Mouse (Mus musculus) limb, embryonic 15.5 days (tissue): Measurements from ENCODE around the gene Kif14. TPM values are rescaled to one million over a fixed set of nuclear protein-coding genes. Genes with fewer than 3 reads are reported as not detected.

Experiments
- ATAC-seq: fragments of 200-750 bp; cut with Nextera tagmentation; 2 replicates; pipeline ENCODE4 v1.8.0; 2017; ENCODE audit warnings: low read depth, moderate TSS enrichment; ENCODE audit not compliant: insufficient number of reproducible peaks, low FRiP score, low TSS enrichment
- H3K27ac ChIP-seq: fragments of 300-500 bp; sonication (generic); 2 replicates; pipeline ENCODE4 v1.5.1; 2015; ENCODE audit warnings: moderate library complexity, mild to moderate bottlenecking, inconsistent platforms
- H3K27me3 ChIP-seq: fragments of 300-500 bp; sonication (generic); 2 replicates; pipeline ENCODE4 v1.6.1; 2015; ENCODE audit warnings: inconsistent platforms
- H3K36me3 ChIP-seq: fragments of 300-500 bp; sonication (generic); 2 replicates; pipeline ENCODE4 v1.6.1; 2015; ENCODE audit warnings: inconsistent platforms
- H3K4me1 ChIP-seq: fragments of 300-500 bp; sonication (generic); 2 replicates; pipeline ENCODE4 v1.6.1; 2015; ENCODE audit warnings: inconsistent platforms
- H3K4me2 ChIP-seq: fragments of 300-500 bp; sonication (generic); 2 replicates; pipeline ENCODE4 v1.6.1; 2015; ENCODE audit warnings: mild to moderate bottlenecking, inconsistent platforms
- H3K4me3 ChIP-seq: fragments of 300-500 bp; sonication (generic); 2 replicates; pipeline ENCODE4 v1.5.1; 2015; ENCODE audit warnings: mild to moderate bottlenecking, inconsistent platforms
- H3K9ac ChIP-seq: fragments of 300-500 bp; sonication (generic); 2 replicates; pipeline ENCODE4 v1.6.1; 2015; ENCODE audit warnings: inconsistent platforms
- H3K9me3 ChIP-seq: fragments of 300-500 bp; sonication (generic); 2 replicates; pipeline ENCODE4 v1.6.1; 2016; ENCODE audit warnings: inconsistent platforms
- WGBS: fragments of 180-500 bp; shearing (Covaris S2); methylation state at CpG from one replicate; pipeline ENCODE4 v1.1.7; 2015; 5-methylcytosine and 5-hydroxymethylcytosine counted together
- polyA plus RNA-seq: library from polyadenylated mRNA; unstranded; fragments of >200 nt; fragmentation: Nextera tagmentation; extraction: Ambion mirVana; gene quantifications from 2 replicates; pipeline ENCODE4 v1.2.1, GENCODE M21; 2015

Gene Kif14
- polyA plus RNA-seq, 1 experiment from 2014 or later: 4.8 TPM

- no peaks in the 10 kb centered on the region for H3K27me3 ChIP-seq
- H3K9me3 ChIP-seq: no peaks in the 10 kb centered on the region
- 53% methylated on average over 5 of the region's 5 CpGs for WGBS
Observed at GRCm38 (mm10) chr1:136450206-136450605, 15.9 kb upstream of the Kif14 start.

GRCm38 (mm10) chr1:136452421-136452820 lies 13.7 kb upstream of the Kif14 start:
- Histone ChIP-seq H3K4me2 (no peak overlapping the region), H3K9ac (no peak overlapping the region), H3K36me3 (no peaks in the 10 kb centered on the region), H3K9me3 (no peaks in the 10 kb centered on the region), H3K27ac (no peak overlapping the region), H3K4me3 (no peak overlapping the region), H3K4me1 (no peaks in the 10 kb centered on the region), H3K27me3 (no peaks in the 10 kb centered on the region)
- no peak for ATAC-seq
- WGBS: 77% methylated on average over 5 of the region's 5 CpGs

More at GRCm38 (mm10) chr1:136450206-136450605, 15.9 kb upstream of the Kif14 start:
- no peaks in the 10 kb centered on the region for H3K36me3 ChIP-seq
- no peak overlapping the region for H3K27ac ChIP-seq
- H3K9ac ChIP-seq: no peak overlapping the region
- no peak for ATAC-seq
- no peaks in the 10 kb centered on the region for H3K4me1 ChIP-seq
- no peak overlapping the region for H3K4me3 ChIP-seq
- no peak overlapping the region for H3K4me2 ChIP-seq

- no peaks in the 10 kb centered on the region for H3K27me3 ChIP-seq
- no peak overlapping the region for H3K4me2 ChIP-seq
- no peak for ATAC-seq
- WGBS: 61% methylated on average over 17 of the region's 17 CpGs
- H3K9me3 ChIP-seq: no peaks in the 10 kb centered on the region
- H3K27ac ChIP-seq: no peak overlapping the region
- no peak overlapping the region for H3K4me3 ChIP-seq
- peaks cover 3% of the 10 kb centered on the region; the same call in 1 of the 2 replicates for H3K4me1 ChIP-seq
- no peak overlapping the region for H3K9ac ChIP-seq
- no peaks in the 10 kb centered on the region for H3K36me3 ChIP-seq
Observed at GRCm38 (mm10) chr1:136455756-136456585, 10.2 kb upstream of the Kif14 start.

GRCm38 (mm10) chr1:136456741-136457140 lies 9.4 kb upstream of the Kif14 start:
- 77% methylated on average over 6 of the region's 6 CpGs for WGBS

GRCm38 (mm10) chr1:136457403-136457802 lies 8.7 kb upstream of the Kif14 start:
- Histone ChIP-seq H3K4me1 (peaks cover 4% of the 10 kb centered on the region; the same call in 1 of the 2 replicates), H3K27ac (no peak overlapping the region), H3K9ac (no peak overlapping the region), H3K4me3 (no peak overlapping the region), H3K9me3 (no peaks in the 10 kb centered on the region), H3K4me2 (no peak overlapping the region), H3K27me3 (no peaks in the 10 kb centered on the region), H3K36me3 (no peaks in the 10 kb centered on the region)
- no peak for ATAC-seq
- 67% methylated on average over 4 of the region's 4 CpGs for WGBS

More at GRCm38 (mm10) chr1:136456741-136457140, 9.4 kb upstream of the Kif14 start:
- Histone ChIP-seq H3K4me2 (no peak overlapping the region), H3K4me3 (no peak overlapping the region), H3K36me3 (no peaks in the 10 kb centered on the region), H3K4me1 (peaks cover 3% of the 10 kb centered on the region; the same call in 1 of the 2 replicates), H3K27ac (no peak overlapping the region), H3K9me3 (no peaks in the 10 kb centered on the region), H3K9ac (no peak overlapping the region), H3K27me3 (no peaks in the 10 kb centered on the region)
- ATAC-seq: no peak

- ATAC-seq: no peak
- Histone ChIP-seq H3K9ac (no peak overlapping the region), H3K27me3 (no peaks in the 10 kb centered on the region), H3K9me3 (no peaks in the 10 kb centered on the region), H3K36me3 (no peaks in the 10 kb centered on the region), H3K4me3 (no peak overlapping the region), H3K4me1 (peaks cover 9% of the 10 kb centered on the region; the same call in 1 of the 2 replicates), H3K4me2 (no peak overlapping the region), H3K27ac (no peak overlapping the region)
- WGBS: 24% methylated on average over 9 of the region's 9 CpGs
Observed at GRCm38 (mm10) chr1:136458691-136459245, 7.4 kb upstream of the Kif14 start.

GRCm38 (mm10) chr1:136462443-136462842 lies 3.7 kb upstream of the Kif14 start:
- Histone ChIP-seq H3K4me2 (no peak overlapping the region), H3K27ac (no peak overlapping the region), H3K9me3 (no peaks in the 10 kb centered on the region), H3K4me1 (peaks cover 23% of the 10 kb centered on the region), H3K9ac (no peak overlapping the region), H3K36me3 (no peaks in the 10 kb centered on the region), H3K4me3 (no peak overlapping the region), H3K27me3 (no peaks in the 10 kb centered on the region)
- no peak for ATAC-seq
- 45% methylated on average over 10 of the region's 10 CpGs for WGBS

GRCm38 (mm10) chr1:136465168-136465567 lies 975 bp upstream of the Kif14 start:
- Histone ChIP-seq H3K4me3 (no peak overlapping the region), H3K9ac (no peak overlapping the region), H3K27ac (no peak overlapping the region), H3K4me2 (no peak overlapping the region), H3K36me3 (peaks cover 13% of the 10 kb centered on the region), H3K4me1 (peaks cover 24% of the 10 kb centered on the region), H3K27me3 (no peaks in the 10 kb centered on the region), H3K9me3 (no peaks in the 10 kb centered on the region)
- no peak for ATAC-seq

GRCm38 (mm10) chr1:136469408-136469807 lies 3.3 kb downstream of the Kif14 start:
- H3K4me2 ChIP-seq: no peak overlapping the region
- WGBS: 76% methylated on average over 4 of the region's 4 CpGs

GRCm38 (mm10) chr1:136470471-136470870 lies 4.3 kb downstream of the Kif14 start:
- Histone ChIP-seq H3K27ac (no peak overlapping the region), H3K36me3 (peaks cover 38% of the 10 kb centered on the region), H3K4me2 (no peak overlapping the region), H3K9me3 (no peaks in the 10 kb centered on the region), H3K9ac (no peak overlapping the region), H3K4me1 (peaks cover 18% of the 10 kb centered on the region), H3K4me3 (no peak overlapping the region), H3K27me3 (no peaks in the 10 kb centered on the region)
- no peak for ATAC-seq
- WGBS: 23% methylated on average over 6 of the region's 6 CpGs

More at GRCm38 (mm10) chr1:136469408-136469807, 3.3 kb downstream of the Kif14 start:
- Histone ChIP-seq H3K27ac (no peak overlapping the region), H3K27me3 (no peaks in the 10 kb centered on the region), H3K9me3 (no peaks in the 10 kb centered on the region), H3K4me1 (peaks cover 18% of the 10 kb centered on the region), H3K4me3 (no peak overlapping the region), H3K9ac (no peak overlapping the region), H3K36me3 (peaks cover 38% of the 10 kb centered on the region)
- ATAC-seq: no peak

GRCm38 (mm10) chr1:136491681-136492080 lies 25.5 kb downstream of the Kif14 start:
- no peak for ATAC-seq
- Histone ChIP-seq H3K4me1 (no peaks in the 10 kb centered on the region), H3K27ac (no peak overlapping the region), H3K9me3 (no peaks in the 10 kb centered on the region), H3K27me3 (no peaks in the 10 kb centered on the region), H3K9ac (no peak overlapping the region), H3K4me2 (no peak overlapping the region), H3K4me3 (no peak overlapping the region), H3K36me3 (peaks cover 65% of the 10 kb centered on the region)
- 69% methylated on average over 5 of the region's 5 CpGs for WGBS

- Histone ChIP-seq H3K4me2 (no peak overlapping the region), H3K27me3 (no peaks in the 10 kb centered on the region), H3K27ac (no peak overlapping the region), H3K4me3 (no peak overlapping the region), H3K9me3 (no peaks in the 10 kb centered on the region), H3K36me3 (peaks cover 65% of the 10 kb centered on the region), H3K9ac (no peak overlapping the region), H3K4me1 (no peaks in the 10 kb centered on the region)
- 51% methylated on average over 2 of the region's 2 CpGs for WGBS
- no peak for ATAC-seq
Observed at GRCm38 (mm10) chr1:136492232-136492631, 26.1 kb downstream of the Kif14 start.
